Mouse (Mus musculus): ENCODE data around the gene Dnase2a. TPM values are rescaled to one million over a fixed set of nuclear protein-coding genes. Genes with fewer than 3 reads are reported as not detected.

The Dnase2a gene
- polyA plus RNA-seq, 1 experiment from 2014 or later = 10.1 TPM

DNA sequence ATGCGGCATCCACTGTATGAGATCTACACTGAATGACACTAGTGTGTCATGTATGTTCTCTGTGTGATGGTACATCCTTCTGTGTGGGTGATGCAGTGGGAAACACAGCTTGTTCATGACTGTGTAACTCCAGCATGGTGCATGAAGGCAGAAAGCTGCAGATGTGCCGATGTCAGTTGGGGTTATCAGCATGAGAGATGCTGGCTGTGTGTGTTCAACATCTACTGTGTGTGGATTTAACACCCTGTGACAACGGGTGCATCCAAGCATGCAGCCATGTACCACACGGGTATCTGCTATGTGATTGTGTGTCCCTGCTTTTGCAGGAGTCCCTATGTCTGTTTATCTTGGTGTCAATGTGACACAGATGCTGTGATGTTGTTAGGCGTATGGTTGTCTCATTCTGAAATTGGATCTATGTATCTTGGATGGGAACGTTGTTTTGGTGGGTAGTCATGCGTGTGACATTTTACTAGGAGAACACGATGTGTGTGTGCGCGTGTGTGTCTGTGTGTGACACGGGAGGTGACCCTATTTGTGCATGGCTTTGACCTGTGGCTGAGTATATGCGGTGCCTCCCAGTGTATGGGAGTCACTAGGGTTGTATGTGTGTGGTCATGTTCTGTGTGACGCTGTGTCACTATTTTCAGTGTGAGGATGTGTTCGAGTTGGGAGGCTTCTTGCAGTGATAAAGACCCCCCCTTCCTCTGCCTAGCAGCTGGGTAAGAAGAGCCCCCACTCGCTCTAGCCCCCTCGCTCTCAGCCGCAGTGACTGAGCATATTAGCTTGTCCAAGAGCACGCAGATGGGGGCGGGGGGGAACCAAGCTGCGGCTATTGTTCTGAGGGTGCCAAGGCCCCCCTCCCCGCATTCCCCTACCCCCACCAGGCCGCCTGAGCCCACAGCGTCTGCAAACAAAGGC lies 27.9 kb downstream of the Dnase2a start:
- Histone ChIP-seq H3K9ac (ENCODE audit: low read depth, low read length) (peak overlapping the region; percentile 55), H3K4me1 (ENCODE audit: control insufficient read depth, insufficient read depth, low read length) (peaks cover 7% of the 10 kb centered on the region; the same call in 1 of the 2 replicates), H3K4me3 (ENCODE audit: low read depth, low read length) (peak overlapping the region; percentile 43), H3K36me3 (ENCODE audit: control insufficient read depth, insufficient read depth, low read length) (no peaks in the 10 kb centered on the region), H3K27me3 (replicated peaks; ENCODE audit: control insufficient read depth, insufficient read depth, low read length) (peaks cover 63% of the 10 kb centered on the region), H3K4me2 (ENCODE audit: low read depth, low read length) (peak overlapping the region; percentile 65), H3K9me3 (ENCODE audit: control insufficient read depth, low read length) (0 out of 2 replicates have a peak, but pooled peaks cover 5% of the 10 kb centered on the region), H3K27ac (replicated peaks; ENCODE audit: low read depth, low read length) (no peak overlapping the region; the same call in 1 of the 2 replicates)
- ATAC-seq (ENCODE audit: low read depth) (0 out of 2 replicates have a peak, but pooled peaks have one; percentile 13), DNase-seq (ENCODE audit: low spot score) (no peak)
- 31% methylated on average over 18 of the region's 23 CpGs for WGBS

DNA sequence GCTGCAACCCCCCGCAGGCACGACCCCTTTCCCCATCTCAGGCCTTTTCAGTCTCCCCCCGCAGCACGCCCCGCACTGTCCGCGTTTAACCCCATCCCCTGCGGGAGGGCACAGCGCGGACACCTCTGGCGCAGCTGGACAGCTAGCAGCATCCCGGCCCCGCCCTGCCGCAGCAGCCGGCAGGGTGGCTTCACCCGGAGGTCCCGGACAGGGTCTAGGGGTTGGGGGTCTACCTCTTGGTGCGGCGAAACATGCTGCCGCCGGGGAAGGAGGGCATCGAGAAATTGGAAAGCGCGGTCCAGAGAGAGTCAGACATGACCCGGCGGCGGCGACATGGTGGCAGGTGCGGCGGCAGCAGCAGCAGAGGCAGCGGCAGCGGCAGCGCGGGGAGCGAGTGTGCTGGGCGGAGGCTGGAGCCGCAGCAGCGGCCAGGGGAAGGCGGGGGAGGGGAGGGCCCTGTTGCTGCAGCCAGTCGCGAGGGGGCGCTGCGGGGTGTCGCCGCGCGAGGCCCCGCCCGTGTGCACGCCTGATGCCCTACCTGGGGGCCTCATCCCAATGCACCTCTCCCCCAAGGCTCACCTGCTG lies 28.7 kb downstream of the Dnase2a start, which contains the start of gene Mast1:
Gene Mast1 (minus strand): TSS at position 398 of the 585 bp plus-strand sequence.
- Histone ChIP-seq H3K4me2 (ENCODE audit: low read depth, low read length) (peak within 1 kb of the TSS; percentile 65), H3K4me1 (ENCODE audit: control insufficient read depth, insufficient read depth, low read length) (peaks cover 7% of the 10 kb centered on the region; the same call in 1 of the 2 replicates), H3K27ac (replicated peaks; ENCODE audit: low read depth, low read length) (no peak within 1 kb of the TSS; the same call in 1 of the 2 replicates), H3K9me3 (ENCODE audit: control insufficient read depth, low read length) (0 out of 2 replicates have a peak, but pooled peaks cover 5% of the 10 kb centered on the region), H3K27me3 (replicated peaks; ENCODE audit: control insufficient read depth, insufficient read depth, low read length) (peaks cover 60% of the 10 kb centered on the region), H3K9ac (ENCODE audit: low read depth, low read length) (peak within 1 kb of the TSS; percentile 55), H3K36me3 (ENCODE audit: control insufficient read depth, insufficient read depth, low read length) (no peaks in the 10 kb centered on the region), H3K4me3 (ENCODE audit: low read depth, low read length) (peak within 1 kb of the TSS; percentile 43)
- peak; percentile 65 for DNase-seq (ENCODE audit: low spot score)
- WGBS = 0% methylated on average over 20 of the region's 50 CpGs
- peak; percentile 73 for ATAC-seq (ENCODE audit: low read depth)

DNA sequence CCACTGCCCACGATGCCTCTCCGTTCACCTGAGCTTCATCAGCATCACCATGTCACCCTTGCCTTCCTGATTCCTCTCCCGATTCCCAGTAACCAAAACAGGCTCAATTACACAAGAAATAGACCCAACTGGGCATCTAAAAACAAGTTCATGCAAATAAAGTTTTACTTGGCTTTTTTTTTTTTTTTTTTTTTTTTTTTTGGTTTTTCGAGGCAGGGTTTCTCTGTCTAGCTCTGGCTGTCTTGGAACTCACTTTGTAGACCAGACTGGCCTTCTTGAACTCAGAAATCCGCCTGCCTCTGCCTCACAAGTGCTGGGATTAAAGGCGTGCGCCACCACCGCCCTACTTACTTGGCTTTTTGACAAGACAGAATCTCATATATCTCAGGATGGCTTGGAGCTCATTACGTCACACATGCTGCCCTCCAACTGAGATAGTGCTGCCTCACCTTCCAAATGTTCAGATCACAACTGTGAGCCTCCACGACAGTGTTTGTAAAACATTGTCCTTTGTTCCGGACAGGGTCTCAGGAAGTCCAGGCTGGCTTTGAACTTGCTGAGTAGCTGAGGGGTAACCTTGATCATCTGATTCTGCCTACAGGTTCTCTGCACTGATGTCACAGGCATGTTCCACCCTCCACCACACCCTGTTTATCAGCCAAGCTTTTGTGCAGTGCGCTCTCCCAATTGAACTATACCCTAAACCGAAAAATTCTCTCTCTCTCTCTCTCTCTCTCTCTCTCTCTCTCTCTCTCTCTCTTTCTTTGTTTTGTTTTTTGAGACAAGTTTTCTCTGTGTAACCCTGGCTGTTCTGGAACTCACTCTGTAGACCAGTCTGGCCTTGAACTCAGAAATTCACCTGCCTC lies 29.5 kb downstream of the Dnase2a start:
- peak overlapping the region; percentile 65 for H3K4me2 ChIP-seq (ENCODE audit: low read depth, low read length)
- no peak for ATAC-seq (ENCODE audit: low read depth)
- no peak overlapping the region for H3K9ac ChIP-seq (ENCODE audit: low read depth, low read length)
- H3K4me1 ChIP-seq (ENCODE audit: control insufficient read depth, insufficient read depth, low read length) = peaks cover 7% of the 10 kb centered on the region; the same call in 1 of the 2 replicates
- WGBS = 64% methylated on average over 13 of the region's 13 CpGs
- DNase-seq (ENCODE audit: low spot score) = no peak
- H3K4me3 ChIP-seq (ENCODE audit: low read depth, low read length) = peak overlapping the region; percentile 43
- no peak overlapping the region for H3K27ac ChIP-seq (replicated peaks; ENCODE audit: low read depth, low read length)
- H3K36me3 ChIP-seq (ENCODE audit: control insufficient read depth, insufficient read depth, low read length) = no peaks in the 10 kb centered on the region
- 0 out of 2 replicates have a peak, but pooled peaks cover 5% of the 10 kb centered on the region for H3K9me3 ChIP-seq (ENCODE audit: control insufficient read depth, low read length)
- H3K27me3 ChIP-seq (replicated peaks; ENCODE audit: control insufficient read depth, insufficient read depth, low read length) = peaks cover 60% of the 10 kb centered on the region

DNA sequence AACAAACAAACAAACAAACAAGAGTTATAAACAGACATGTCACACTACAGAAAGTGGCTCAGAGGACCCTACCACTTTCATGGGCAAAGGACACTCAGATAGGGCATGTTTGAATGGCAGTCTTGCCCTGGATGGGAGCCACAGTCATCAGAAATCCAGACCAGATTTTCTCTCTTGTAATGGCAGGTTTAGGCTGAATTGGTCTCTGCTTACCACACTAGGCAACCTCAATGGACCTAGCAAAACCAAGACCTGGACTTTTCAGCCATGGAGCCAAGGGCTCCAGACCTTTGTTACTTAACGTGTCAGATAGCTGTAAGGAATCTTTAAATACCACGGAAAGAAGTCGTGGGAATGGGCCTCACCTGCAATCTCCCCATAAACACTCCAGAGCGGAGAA lies 35.3 kb downstream of the Dnase2a start:
- H3K4me1 ChIP-seq (ENCODE audit: control insufficient read depth, insufficient read depth, low read length) = peaks cover 5% of the 10 kb centered on the region; the same call in 1 of the 2 replicates
- peaks cover 64% of the 10 kb centered on the region for H3K27me3 ChIP-seq (replicated peaks; ENCODE audit: control insufficient read depth, insufficient read depth, low read length)
- DNase-seq (ENCODE audit: low spot score) (no peak), ATAC-seq (ENCODE audit: low read depth) (no peak)
- WGBS = 14% methylated on average over 4 of the region's 4 CpGs
- H3K9ac ChIP-seq (ENCODE audit: low read depth, low read length) = no peak overlapping the region
- no peak overlapping the region for H3K4me2 ChIP-seq (ENCODE audit: low read depth, low read length)
- no peaks in the 10 kb centered on the region for H3K36me3 ChIP-seq (ENCODE audit: control insufficient read depth, insufficient read depth, low read length)
- H3K27ac ChIP-seq (replicated peaks; ENCODE audit: low read depth, low read length) = no peak overlapping the region
- 0 out of 2 replicates have a peak, but pooled peaks cover 3% of the 10 kb centered on the region for H3K9me3 ChIP-seq (ENCODE audit: control insufficient read depth, low read length)
- no peak overlapping the region for H3K4me3 ChIP-seq (ENCODE audit: low read depth, low read length)

DNA sequence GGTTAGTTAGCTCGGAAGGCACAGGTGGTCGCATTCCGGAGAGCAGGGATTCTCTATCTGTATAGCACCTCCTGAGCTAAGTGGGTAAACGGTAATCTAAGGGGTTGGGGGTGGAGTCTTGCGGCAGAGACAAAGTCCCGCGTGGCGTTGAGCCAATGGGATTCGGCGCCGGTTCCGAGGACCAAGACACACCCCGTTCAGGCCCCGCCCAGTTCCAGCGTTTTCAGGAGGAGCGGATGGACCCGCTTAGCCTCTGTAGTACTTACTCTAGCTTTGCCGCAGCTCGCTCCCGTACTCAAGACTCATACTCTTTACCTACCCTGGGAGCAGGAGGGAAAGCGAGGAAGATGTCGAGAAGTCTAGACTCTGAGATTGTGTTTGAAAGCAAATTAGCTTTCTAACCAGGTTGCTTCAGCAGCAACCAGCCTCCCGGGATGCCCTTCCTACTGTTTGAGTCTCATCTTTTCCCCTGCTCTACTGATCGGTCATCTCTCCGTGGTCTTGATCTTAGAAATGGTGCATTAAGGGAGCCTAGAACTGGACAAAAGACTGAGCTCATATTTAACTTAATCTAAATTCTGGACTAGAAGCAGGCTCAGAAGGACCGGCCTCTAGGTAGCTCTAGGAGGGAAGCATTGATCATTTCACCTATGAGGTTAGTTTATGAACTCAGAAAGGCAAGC lies 36.3 kb downstream of the Dnase2a start:
- Histone ChIP-seq H3K27ac (replicated peaks; ENCODE audit: low read depth, low read length) (no peak overlapping the region), H3K9me3 (ENCODE audit: control insufficient read depth, low read length) (no peaks in the 10 kb centered on the region), H3K36me3 (ENCODE audit: control insufficient read depth, insufficient read depth, low read length) (no peaks in the 10 kb centered on the region), H3K4me1 (ENCODE audit: control insufficient read depth, insufficient read depth, low read length) (peaks cover 5% of the 10 kb centered on the region; the same call in 1 of the 2 replicates), H3K4me3 (ENCODE audit: low read depth, low read length) (no peak overlapping the region), H3K4me2 (ENCODE audit: low read depth, low read length) (peak overlapping the region; percentile 13; the same call in 1 of the 2 replicates), H3K9ac (ENCODE audit: low read depth, low read length) (no peak overlapping the region), H3K27me3 (replicated peaks; ENCODE audit: control insufficient read depth, insufficient read depth, low read length) (peaks cover 56% of the 10 kb centered on the region)
- WGBS = 4% methylated on average over 25 of the region's 26 CpGs
- DNase-seq (ENCODE audit: low spot score) (peak; percentile 71), ATAC-seq (ENCODE audit: low read depth) (peak; percentile 47; the same call in 1 of the 2 replicates)

DNA sequence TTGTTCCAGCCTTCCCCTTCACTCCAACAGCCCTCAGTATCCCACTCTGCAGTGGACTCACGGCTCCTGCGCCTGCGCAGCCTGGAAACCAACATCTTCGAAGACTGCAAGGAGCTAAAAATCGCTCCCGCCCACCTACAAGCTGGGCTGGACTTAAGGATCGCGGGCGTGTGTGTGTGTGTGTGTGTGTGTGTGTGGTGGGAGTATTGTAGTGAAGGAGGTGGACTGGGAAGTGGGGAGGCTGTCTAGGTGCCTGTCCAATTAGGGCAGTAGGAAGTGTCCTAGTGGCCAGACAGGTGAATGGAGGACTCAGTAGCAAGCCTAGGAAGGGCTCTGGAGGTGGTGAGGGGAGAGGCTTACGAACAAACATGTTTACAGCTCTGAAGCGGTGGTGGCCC lies 36.9 kb downstream of the Dnase2a start:
- Histone ChIP-seq H3K9ac (ENCODE audit: low read depth, low read length) (no peak overlapping the region), H3K36me3 (ENCODE audit: control insufficient read depth, insufficient read depth, low read length) (no peaks in the 10 kb centered on the region), H3K9me3 (ENCODE audit: control insufficient read depth, low read length) (no peaks in the 10 kb centered on the region), H3K4me2 (ENCODE audit: low read depth, low read length) (peak overlapping the region; percentile 72), H3K4me1 (ENCODE audit: control insufficient read depth, insufficient read depth, low read length) (peaks cover 5% of the 10 kb centered on the region; the same call in 1 of the 2 replicates), H3K27ac (replicated peaks; ENCODE audit: low read depth, low read length) (no peak overlapping the region), H3K27me3 (replicated peaks; ENCODE audit: control insufficient read depth, insufficient read depth, low read length) (peaks cover 61% of the 10 kb centered on the region), H3K4me3 (ENCODE audit: low read depth, low read length) (peak overlapping the region; percentile 44)
- ATAC-seq (ENCODE audit: low read depth) (peak; percentile 24; the same call in 1 of the 2 replicates), DNase-seq (ENCODE audit: low spot score) (no peak)
- 5% methylated on average over 11 of the region's 11 CpGs for WGBS

DNA sequence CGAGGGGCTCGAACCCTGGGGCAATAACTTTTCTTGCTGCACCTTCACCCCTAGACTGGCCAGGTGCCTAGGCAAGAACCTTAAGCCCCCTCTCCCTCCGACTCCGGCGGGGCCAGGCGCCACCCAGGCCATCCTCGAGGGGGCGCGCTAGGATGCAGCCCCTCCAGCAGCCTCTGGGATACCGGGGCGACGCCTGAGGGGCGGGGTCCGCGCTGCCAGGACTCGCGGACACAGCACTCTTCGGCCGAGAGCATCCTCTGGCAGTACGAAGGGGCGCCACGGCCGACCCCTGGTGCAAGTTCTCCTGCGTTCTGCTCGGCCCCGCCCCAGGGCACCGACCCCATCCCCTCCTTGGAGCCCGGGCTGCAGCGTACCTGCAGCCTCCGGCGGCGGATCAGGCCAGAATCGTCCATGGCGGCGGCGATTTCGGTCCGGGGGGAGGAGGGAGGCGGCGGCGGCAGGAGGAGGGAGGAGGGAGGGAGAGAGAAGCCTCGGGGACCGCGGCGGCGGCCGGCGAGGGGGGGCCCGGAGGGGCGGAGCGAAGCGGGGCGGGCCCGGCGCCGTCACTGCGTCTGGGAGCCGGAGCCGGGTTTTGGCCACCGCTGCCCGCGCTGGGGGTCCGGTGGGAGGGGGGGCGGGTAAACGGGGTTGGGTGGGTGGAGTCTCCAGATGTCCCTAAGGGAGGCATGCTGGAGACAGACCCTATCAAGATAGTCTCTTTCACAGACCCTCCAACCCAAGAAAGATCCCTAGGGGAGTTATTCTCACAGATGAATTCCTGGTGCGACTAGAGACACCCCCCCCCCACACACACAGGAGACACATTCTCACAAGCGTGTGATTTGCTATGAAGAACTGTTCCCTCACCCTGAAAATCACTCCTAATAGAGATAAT lies 37.5 kb downstream of the Dnase2a start:
- peak overlapping the region; percentile 72 for H3K4me2 ChIP-seq (ENCODE audit: low read depth, low read length)
- 1% methylated on average over 26 of the region's 67 CpGs for WGBS
- DNase-seq (ENCODE audit: low spot score) (no peak), ATAC-seq (ENCODE audit: low read depth) (peak; percentile 24)
- no peaks in the 10 kb centered on the region for H3K36me3 ChIP-seq (ENCODE audit: control insufficient read depth, insufficient read depth, low read length)
- H3K27me3 ChIP-seq (replicated peaks; ENCODE audit: control insufficient read depth, insufficient read depth, low read length) = peaks cover 61% of the 10 kb centered on the region
- H3K27ac ChIP-seq (replicated peaks; ENCODE audit: low read depth, low read length) = no peak overlapping the region
- no peaks in the 10 kb centered on the region for H3K9me3 ChIP-seq (ENCODE audit: control insufficient read depth, low read length)
- peak overlapping the region; percentile 46; the same call in 1 of the 2 replicates for H3K9ac ChIP-seq (ENCODE audit: low read depth, low read length)
- H3K4me1 ChIP-seq (ENCODE audit: control insufficient read depth, insufficient read depth, low read length) = peaks cover 5% of the 10 kb centered on the region; the same call in 1 of the 2 replicates
- peak overlapping the region; percentile 44 for H3K4me3 ChIP-seq (ENCODE audit: low read depth, low read length)

Measured in embryonic facial prominence, embryonic 14.5 days (tissue).